Mouse (Mus musculus) liver, embryonic 14.5 days (tissue): Measurements from ENCODE around the gene Fam114a2. TPM values are rescaled to one million over a fixed set of nuclear protein-coding genes. Genes with fewer than 3 reads are reported as not detected.

Experiments
- ATAC-seq: fragments of 200-750 bp; cut with Nextera tagmentation; 2 replicates; pipeline ENCODE4 v1.8.0; 2017; ENCODE audit warnings: moderate number of reproducible peaks, mild to moderate bottlenecking, moderate library complexity; ENCODE audit not compliant: insufficient read depth
- DNase-seq, 3 experiments: peaks; one replicate each; pipeline ENCODE4 v3.0.0-alpha.2; 2012 to 2013; ENCODE audit warnings: low read depth in 3 of 3, low spot score in 3 of 3
- H3K27ac ChIP-seq: fragments of 300-500 bp; sonication (generic); 2 replicates; pipeline ENCODE4 v1.5.1; 2014; ENCODE audit warnings: moderate library complexity, mild to moderate bottlenecking, control low read depth, inconsistent platforms
- H3K27me3 ChIP-seq: fragments of 300-500 bp; sonication (generic); 2 replicates; pipeline ENCODE4 v1.6.1; 2014; ENCODE audit warnings: mild to moderate bottlenecking, low read length, moderate library complexity; ENCODE audit not compliant: control insufficient read depth, insufficient read depth
- H3K36me3 ChIP-seq: fragments of 300-500 bp; sonication (generic); replicated peaks from 2 replicates; pipeline ENCODE4 v1.6.1; 2014; ENCODE audit warnings: low read depth; ENCODE audit not compliant: control insufficient read depth, insufficient read depth
- H3K4me1 ChIP-seq, 2 experiments: fragments of 200-500 bp in 1 of 2; fragments of 300-500 bp in 1 of 2; sonication (generic) in 1 of 2; replicated peaks; 2 replicates each; pipeline ENCODE4 v1.6.1; 2012 to 2014; ENCODE audit warnings: antibody characterized with exemption in 1 of 2, inconsistent platforms in 1 of 2, low read length in 1 of 2; ENCODE audit not compliant: control insufficient read depth in 2 of 2, insufficient read depth in 2 of 2
- H3K4me2 ChIP-seq: fragments of 300-500 bp; sonication (generic); 2 replicates; pipeline ENCODE4 v1.6.1; 2014; ENCODE audit warnings: low read depth, mild to moderate bottlenecking, control low read depth, moderate library complexity
- H3K4me3 ChIP-seq, 2 experiments: fragments of 200-500 bp in 1 of 2; fragments of 300-500 bp in 1 of 2; sonication (generic) in 1 of 2; 2 replicates each; pipeline ENCODE4 v1.5.1; 2012 to 2014; ENCODE audit warnings: low read depth in 2 of 2, low read length in 2 of 2, mild to moderate bottlenecking in 2 of 2, control low read depth in 1 of 2, inconsistent platforms in 1 of 2, moderate library complexity in 1 of 2; ENCODE audit not compliant: insufficient read depth in 1 of 2
- H3K9ac ChIP-seq: fragments of 300-500 bp; sonication (generic); replicated peaks from 2 replicates; pipeline ENCODE4 v1.6.1; 2014; ENCODE audit warnings: mild to moderate bottlenecking, control low read depth, moderate library complexity
- H3K9me3 ChIP-seq: fragments of 300-500 bp; sonication (generic); 2 replicates; pipeline ENCODE4 v1.6.1; 2016; ENCODE audit warnings: low read length, mixed read lengths; ENCODE audit not compliant: control insufficient read depth
- CTCF ChIP-seq: IDR thresholded peaks from 2 replicates; pipeline ENCODE4 v1.5.1; 2016; ENCODE audit warnings: antibody characterized with exemption, low read depth, control low read depth
- EP300 ChIP-seq: IDR thresholded peaks from 2 replicates; pipeline ENCODE4 v1.6.1; 2016; ENCODE audit warnings: antibody characterized with exemption, low read depth
- WGBS: fragments of 180-500 bp; shearing (Covaris S2); extraction: QIAGEN DNeasy Blood & Tissue Kit; methylation state at CpG from one replicate; pipeline ENCODE4 v1.1.7; 2014; ENCODE audit not compliant: insufficient replicate concordance; 5-methylcytosine and 5-hydroxymethylcytosine counted together
- polyA plus RNA-seq, 2 experiments: library from polyadenylated mRNA; depleted of rRNA in 1 of 2; stranded (reverse) in 1 of 2; unstranded in 1 of 2; fragments of >200 nt; fragmentation: Nextera tagmentation in 1 of 2; extraction: Ambion mirVana in 1 of 2; gene quantifications; 2 replicates each; pipeline versions ENCODE4 v1.2.1 to v1.2.3; 2012 to 2014

Fam114a2 gene
- polyA plus RNA-seq, 2 experiments = 15.3 to 18.8 TPM

GRCm38 (mm10) chr11:57503155-57503554 lies 15.3 kb downstream of the Fam114a2 start:
- Histone ChIP-seq H3K27me3 (no peaks in the 10 kb centered on the region), H3K9ac (no peak overlapping the region), H3K4me3 (no peak overlapping the region), H3K4me2 (no peak overlapping the region), H3K36me3 (peaks cover 14% of the 10 kb centered on the region), H3K4me1 (0 out of 4 replicates have a peak, but pooled peaks cover 0 to 4% of the 10 kb centered on the region in 2 experiments), H3K27ac (no peak overlapping the region), H3K9me3 (no peaks in the 10 kb centered on the region)
- no peak for TF ChIP-seq CTCF
- TF ChIP-seq EP300 = no peak
- 78% methylated on average over 5 of the region's 5 CpGs for WGBS
- DNase-seq (no peak), ATAC-seq (no peak)

- Histone ChIP-seq H3K36me3 (peaks cover 9% of the 10 kb centered on the region; the same call in 1 of the 2 replicates), H3K9ac (no peak overlapping the region), H3K9me3 (no peaks in the 10 kb centered on the region), H3K4me1 (0 out of 4 replicates have a peak, but pooled peaks cover 0 to 4% of the 10 kb centered on the region in 2 experiments), H3K27me3 (no peaks in the 10 kb centered on the region), H3K4me3 (no peak overlapping the region), H3K27ac (no peak overlapping the region), H3K4me2 (no peak overlapping the region)
- DNase-seq (no peak), ATAC-seq (no peak)
- TF ChIP-seq CTCF (no peak), EP300 (no peak)
- WGBS = 80% methylated on average over 5 of the region's 5 CpGs
These were observed 20.2 kb downstream of the Fam114a2 start for GRCm38 (mm10) chr11:57498215-57498614.

GRCm38 (mm10) chr11:57497701-57498100 lies 20.7 kb downstream of the Fam114a2 start:
- no peak for TF ChIP-seq CTCF
- H3K4me1 ChIP-seq = 0 out of 4 replicates have a peak, but pooled peaks cover 0 to 4% of the 10 kb centered on the region in 2 experiments
- H3K27me3 ChIP-seq = no peaks in the 10 kb centered on the region
- no peak overlapping the region for H3K4me3 ChIP-seq
- peaks cover 9% of the 10 kb centered on the region; the same call in 1 of the 2 replicates for H3K36me3 ChIP-seq
- no peak overlapping the region for H3K27ac ChIP-seq
- DNase-seq (no peak), ATAC-seq (no peak)
- no peak overlapping the region for H3K9ac ChIP-seq
- 74% methylated on average over 3 of the region's 3 CpGs for WGBS
- no peaks in the 10 kb centered on the region for H3K9me3 ChIP-seq
- H3K4me2 ChIP-seq = no peak overlapping the region

GRCm38 (mm10) chr11:57496462-57497039 lies 21.9 kb downstream of the Fam114a2 start:
- Histone ChIP-seq H3K4me1 (0 out of 4 replicates have a peak, but pooled peaks cover 0 to 1% of the 10 kb centered on the region in 2 experiments), H3K36me3 (peaks cover 9% of the 10 kb centered on the region; the same call in 1 of the 2 replicates), H3K9me3 (no peaks in the 10 kb centered on the region), H3K27ac (no peak overlapping the region), H3K4me3 (no peak overlapping the region), H3K27me3 (no peaks in the 10 kb centered on the region), H3K9ac (no peak overlapping the region), H3K4me2 (no peak overlapping the region)
- no peak for DNase-seq
- ATAC-seq = no peak
- 68% methylated on average over 3 of the region's 3 CpGs for WGBS
- no peak for TF ChIP-seq CTCF
- TF ChIP-seq EP300 = no peak

GRCm38 (mm10) chr11:57488436-57488835 lies 30.0 kb downstream of the Fam114a2 start:
- TF ChIP-seq EP300 (no peak), CTCF (no peak)
- Histone ChIP-seq H3K9ac (no peak overlapping the region), H3K27ac (no peak overlapping the region), H3K9me3 (no peaks in the 10 kb centered on the region), H3K4me1 (no peaks in the 10 kb centered on the region), H3K36me3 (peaks cover 3% of the 10 kb centered on the region), H3K27me3 (no peaks in the 10 kb centered on the region), H3K4me2 (no peak overlapping the region), H3K4me3 (no peak overlapping the region)
- ATAC-seq (no peak), DNase-seq (no peak)
- 67% methylated on average over 5 of the region's 5 CpGs for WGBS
